ENCODE assay signal across 17 mouse cellular contexts in genomic region chr11:110511466-110511865, GRCm38 (mm10).
DNase-seq lines count a peak whose midpoint lies in the region.
"Had no signal": no experiment of that assay in that cellular context is flagged by ENCODE, and none has a peak within 500 bp of the region (broad histone marks: within the 10 kb centered on the region; RNA-seq: fewer than 3 reads in every experiment).

No protein-coding gene starts in this region.

- no peaks in the 10 kb centered on the region for H3K27me3 ChIP-seq in midbrain, embryonic 10.5 days (ENCODE audit: low read depth, poor library complexity, severe bottlenecking)
- H3K27me3 ChIP-seq: forebrain, embryonic 12.5 days; kidney, embryonic 15.5 days; neural tube, embryonic 15.5 days had no signal

- H3K4me3 ChIP-seq in midbrain, embryonic 10.5 days, result no peak overlapping the region
- H3K4me3 ChIP-seq: forebrain, embryonic 12.5 days; kidney, embryonic 15.5 days; limb, embryonic 10.5 days; neural tube, embryonic 15.5 days had no signal

- peak; percentile 46 for DNase-seq in adrenal gland, postnatal 14 days
- no peak for DNase-seq in adrenal gland, postnatal 4 days (ENCODE audit: low spot score in 2 of 2)
- DNase-seq in left cerebral cortex, adult 18-20 months (ENCODE audit: low spot score in 2 of 2), result peak; percentile 36 to 47
- DNase-seq in left cerebral cortex, postnatal 4 days, result no peak
- peak; percentile 29 for DNase-seq in adrenal gland, postnatal 36 days
- DNase-seq in left cerebral cortex, postnatal 36 days (ENCODE audit: low spot score in 2 of 2), result peak; percentile 23 to 51
- DNase-seq in midbrain, embryonic 10.5 days (ENCODE audit: low spot score), result no peak
- DNase-seq in lung, postnatal 10 days, result no peak
- DNase-seq: cerebellum, postnatal 25 days; gastrocnemius, postnatal 14 days; heart, postnatal 4 days; thymus, adult 2 months had no signal

- no peak overlapping the region for H3K27ac ChIP-seq in midbrain, embryonic 10.5 days (replicated peaks)
- H3K27ac ChIP-seq: forebrain, embryonic 12.5 days; kidney, embryonic 15.5 days; limb, embryonic 10.5 days; liver, embryonic 14.5 days; neural tube, embryonic 15.5 days had no signal

- H3K4me1 ChIP-seq in midbrain, embryonic 10.5 days, result no peaks in the 10 kb centered on the region
- H3K4me1 ChIP-seq: forebrain, embryonic 12.5 days; kidney, embryonic 15.5 days; limb, embryonic 10.5 days; neural tube, embryonic 15.5 days had no signal

- peaks cover 82% of the 10 kb centered on the region for H3K36me3 ChIP-seq in midbrain, embryonic 10.5 days

- H3K9me3 ChIP-seq in midbrain, embryonic 10.5 days (replicated peaks), result no peaks in the 10 kb centered on the region; the same call in 1 of the 2 replicates
- H3K9me3 ChIP-seq: forebrain, embryonic 12.5 days; kidney, embryonic 15.5 days; limb, embryonic 10.5 days; neural tube, embryonic 15.5 days had no signal

- intact Hi-C loops in left cerebral cortex, postnatal 4 days (cut with DNase I), result no loop called here
- intact Hi-C loops in left cerebral cortex, postnatal 36 days (cut with DNase I), result no loop called here

- WGBS in midbrain, embryonic 10.5 days, result 92% methylated on average over 7 of the region's 7 CpGs

Comparison
In these comparisons a context has a peak if more than half of its experiments do, and no peak if none do; other contexts are left out.
1. DNase-seq: peak in adrenal gland, postnatal 14 days (single experiment), left cerebral cortex, adult 18-20 months (2 of 2), adrenal gland, postnatal 36 days (2 of 2) and left cerebral cortex, postnatal 36 days (2 of 2); none in adrenal gland, postnatal 4 days (0 of 2), left cerebral cortex, postnatal 4 days (single experiment), midbrain, embryonic 10.5 days (single experiment) and lung, postnatal 10 days (single experiment).